In genomic region chr10:43175156-43175601, GRCm38 (mm10) we compare ENCODE assay signal across 8 mouse cellular contexts. TPM values are rescaled to one million over a fixed set of nuclear protein-coding genes. Genes with fewer than 3 reads are reported as not detected.
DNase-seq lines count a peak whose midpoint lies in the region; ATAC-seq and TF ChIP-seq lines count a peak whose summit lies in the region.

No protein-coding gene starts in this region.

- H3K4me3 ChIP-seq in gastrocnemius, adult 2 months = peak overlapping the region; percentile 88
- H3K4me3 ChIP-seq in thymus, adult 2 months (ENCODE audit: control insufficient read depth, insufficient read depth, low read length) = peak overlapping the region; percentile 35; the same call in 1 of the 2 replicates
- peak overlapping the region; percentile 75 for H3K4me3 ChIP-seq in heart, postnatal 0 days (ENCODE audit: low read depth, low read length)
- peak overlapping the region in 1 of 2 experiments; percentile 47; a peak in 2 of 4 replicates for H3K4me3 ChIP-seq in liver, embryonic 14.5 days (ENCODE audit: insufficient read depth in 1 of 2, low read depth in 2 of 2, low read length in 2 of 2)
- H3K4me3 ChIP-seq in stomach, embryonic 16.5 days (replicated peaks; ENCODE audit: low read length) = peak overlapping the region; percentile 73

- intact Hi-C loops in gastrocnemius, adult 2 months (cut with DNase I) = loop anchor here (5.0 kb wide), 1 partner anchor 42 kb away; no protein-coding TSS in a partner anchor
- intact Hi-C loops in gastrocnemius, postnatal 36 days (cut with DNase I) = loop anchor here (5.0 kb wide), 1 partner anchor 37 kb away; no protein-coding TSS in a partner anchor

- H3K4me2 ChIP-seq in heart, postnatal 0 days (ENCODE audit: low read depth, low read length) = peak overlapping the region; percentile 98
- peak overlapping the region; percentile 61; the same call in 1 of the 2 replicates for H3K4me2 ChIP-seq in liver, embryonic 14.5 days (ENCODE audit: low read depth)
- H3K4me2 ChIP-seq in stomach, embryonic 16.5 days (ENCODE audit: low read depth, low read length) = peak overlapping the region; percentile 89

- H3K36me3 ChIP-seq in thymus, adult 2 months (ENCODE audit: control insufficient read depth, insufficient read depth, low read length) = no peaks in the 10 kb centered on the region
- no peaks in the 10 kb centered on the region for H3K36me3 ChIP-seq in heart, postnatal 0 days (replicated peaks; ENCODE audit: control insufficient read depth, insufficient read depth, low read length)
- no peaks in the 10 kb centered on the region for H3K36me3 ChIP-seq in liver, embryonic 14.5 days (replicated peaks; ENCODE audit: control insufficient read depth, insufficient read depth, low read depth)
- H3K36me3 ChIP-seq in stomach, embryonic 16.5 days (ENCODE audit: control insufficient read depth, insufficient read depth, low read length) = no peaks in the 10 kb centered on the region

- no peaks in the 10 kb centered on the region for H3K9me3 ChIP-seq in heart, postnatal 0 days (replicated peaks; ENCODE audit: control insufficient read depth, low read length)
- no peaks in the 10 kb centered on the region for H3K9me3 ChIP-seq in liver, embryonic 14.5 days (ENCODE audit: control insufficient read depth, low read length)
- no peaks in the 10 kb centered on the region for H3K9me3 ChIP-seq in stomach, embryonic 16.5 days (replicated peaks; ENCODE audit: control insufficient read depth, low read length)

- WGBS in thymus, adult 2 months = 4% methylated on average over 18 of the region's 18 CpGs
- WGBS in heart, postnatal 0 days = 7% methylated on average over 18 of the region's 18 CpGs
- WGBS in liver, embryonic 14.5 days (ENCODE audit: insufficient replicate concordance) = 2% methylated on average over 18 of the region's 18 CpGs
- 2% methylated on average over 18 of the region's 18 CpGs for WGBS in stomach, embryonic 16.5 days

- no peak for TF ChIP-seq CTCF in gastrocnemius, adult 2 months (IDR thresholded peaks at IDR 0.05)
- TF ChIP-seq CTCF in thymus, adult 2 months (IDR thresholded peaks at IDR 0.05; ENCODE audit: borderline replicate concordance, control insufficient read depth, extremely low read depth, insufficient read depth, low read length, poor library complexity) = no peak
- TF ChIP-seq CTCF in heart, postnatal 0 days (IDR thresholded peaks at IDR 0.05; ENCODE audit: low read depth) = no peak
- TF ChIP-seq CTCF in liver, embryonic 14.5 days (IDR thresholded peaks at IDR 0.05; ENCODE audit: low read depth) = no peak

- TF ChIP-seq POLR2A in thymus, adult 2 months (IDR thresholded peaks at IDR 0.05; ENCODE audit: control insufficient read depth, extremely low read depth, insufficient read depth, low read length, poor library complexity) = no peak

- peak; percentile 48 for DNase-seq in gastrocnemius, adult 2 months
- no peak for DNase-seq in gastrocnemius, postnatal 36 days
- no peak for DNase-seq in thymus, adult 2 months
- DNase-seq in thymus, postnatal 0 days (ENCODE audit: low spot score) = no peak
- DNase-seq in heart, postnatal 0 days (ENCODE audit: low spot score) = no peak
- DNase-seq in liver, embryonic 14.5 days (ENCODE audit: low read depth in 3 of 3, low spot score in 3 of 3) = no peak
- no peak for DNase-seq in gastrocnemius, postnatal 25 days

- no peak for TF ChIP-seq EP300 in heart, postnatal 0 days (IDR thresholded peaks at IDR 0.05; ENCODE audit: low read depth)
- no peak for TF ChIP-seq EP300 in liver, embryonic 14.5 days (IDR thresholded peaks at IDR 0.05; ENCODE audit: low read depth)

- peaks cover 4% of the 10 kb centered on the region for H3K4me1 ChIP-seq in thymus, adult 2 months (replicated peaks; ENCODE audit: control insufficient read depth, insufficient read depth, low read length)
- H3K4me1 ChIP-seq in heart, postnatal 0 days (ENCODE audit: control insufficient read depth, insufficient read depth) = no peaks in the 10 kb centered on the region
- H3K4me1 ChIP-seq in liver, embryonic 14.5 days (replicated peaks; ENCODE audit: control insufficient read depth in 2 of 2, insufficient read depth in 2 of 2, low read length in 1 of 2) = no peaks in the 10 kb centered on the region
- H3K4me1 ChIP-seq in stomach, embryonic 16.5 days (ENCODE audit: control insufficient read depth, insufficient read depth, low read length) = peaks cover 12% of the 10 kb centered on the region; the same call in 1 of the 2 replicates

- ATAC-seq in heart, postnatal 0 days (ENCODE audit: insufficient read depth, low read depth) = 0 out of 2 replicates have a peak, but pooled peaks have one; percentile 3
- ATAC-seq in liver, embryonic 14.5 days (ENCODE audit: insufficient read depth) = no peak
- no peak for ATAC-seq in stomach, embryonic 16.5 days (ENCODE audit: insufficient read depth, low FRiP score)

- H3K9ac ChIP-seq in heart, postnatal 0 days (replicated peaks; ENCODE audit: low read depth, low read length) = peak overlapping the region; percentile 59
- no peak overlapping the region for H3K9ac ChIP-seq in liver, embryonic 14.5 days (replicated peaks)
- peak overlapping the region; percentile 78 for H3K9ac ChIP-seq in stomach, embryonic 16.5 days (ENCODE audit: low read length)

- peak overlapping the region; percentile 90 for H3K27ac ChIP-seq in gastrocnemius, adult 2 months
- no peak overlapping the region for H3K27ac ChIP-seq in thymus, adult 2 months (ENCODE audit: control insufficient read depth, insufficient read depth, low read length)
- peak overlapping the region; percentile 73; the same call in 1 of the 2 replicates for H3K27ac ChIP-seq in heart, postnatal 0 days (ENCODE audit: low read depth)
- H3K27ac ChIP-seq in liver, embryonic 14.5 days = no peak overlapping the region
- no peak overlapping the region for H3K27ac ChIP-seq in stomach, embryonic 16.5 days (ENCODE audit: low read length)

- H3K27me3 ChIP-seq in thymus, adult 2 months (ENCODE audit: control insufficient read depth, insufficient read depth, low read length) = peaks cover 28% of the 10 kb centered on the region
- 0 out of 2 replicates have a peak, but pooled peaks cover 4% of the 10 kb centered on the region for H3K27me3 ChIP-seq in heart, postnatal 0 days (ENCODE audit: control insufficient read depth, insufficient read depth, low read length)
- peaks cover 73% of the 10 kb centered on the region for H3K27me3 ChIP-seq in liver, embryonic 14.5 days (ENCODE audit: control insufficient read depth, insufficient read depth, low read length)
- peaks cover 32% of the 10 kb centered on the region for H3K27me3 ChIP-seq in stomach, embryonic 16.5 days (ENCODE audit: control insufficient read depth, insufficient read depth, low read length)

RNA-seq across cellular contexts. Expression of gene 9030612E09Rik, which starts 0.7 kb away (rescaled TPM):
- 1 to 10 TPM; 1.7 to 2.6 TPM for total RNA-seq in gastrocnemius, adult 2 months (2021)
- total RNA-seq in gastrocnemius, postnatal 36 days (2021) = 1 to 10 TPM; 1.9 to 2.6 TPM
- polyA plus RNA-seq in thymus, adult 2 months (2012; rRNA removed) = 0.20 and 0.31 TPM in 2 replicates
- polyA plus RNA-seq in thymus, postnatal 0 days (2015; fragmentation: Nextera tagmentation; extraction: Ambion mirVana) = 0.12 and 0.15 TPM in 2 replicates
- total RNA-seq in heart, postnatal 0 days (2014; rRNA removed; ENCODE audit: low replicate concordance) = 0.11 and 0.43 TPM in 2 replicates
- 1.1 and 1.2 TPM in 2 replicates for polyA plus RNA-seq in heart, postnatal 0 days (2015; fragmentation: Nextera tagmentation; extraction: Ambion mirVana)
- not detected in 2 replicates for polyA plus RNA-seq in liver, embryonic 14.5 days (2012; rRNA removed)
- not detected in 2 replicates for polyA plus RNA-seq in liver, embryonic 14.5 days (2014; fragmentation: Nextera tagmentation; extraction: Ambion mirVana)
- polyA plus RNA-seq in stomach, embryonic 16.5 days (2015; fragmentation: Nextera tagmentation; extraction: Ambion mirVana) = 0.44 and 0.50 TPM in 2 replicates
- 1 to 10 TPM; 1.9 to 2.6 TPM for total RNA-seq in gastrocnemius, postnatal 25 days (2021)

RNA-seq across cellular contexts. Expression of gene Sobp, which starts 0.8 kb away (rescaled TPM):
- 10 to 100 TPM; 29.2 to 34.5 TPM for total RNA-seq in gastrocnemius, adult 2 months (2021)
- total RNA-seq in gastrocnemius, postnatal 36 days (2021) = 10 to 100 TPM; 19.6 to 26.1 TPM
- polyA plus RNA-seq in thymus, adult 2 months (2012; rRNA removed) = 0.40 and 0.45 TPM in 2 replicates
- polyA plus RNA-seq in thymus, postnatal 0 days (2015; fragmentation: Nextera tagmentation; extraction: Ambion mirVana) = 0.17 and 0.22 TPM in 2 replicates
- total RNA-seq in heart, postnatal 0 days (2014; rRNA removed; ENCODE audit: low replicate concordance) = 2.6 and 3.9 TPM in 2 replicates
- 2.5 and 3.0 TPM in 2 replicates for polyA plus RNA-seq in heart, postnatal 0 days (2015; fragmentation: Nextera tagmentation; extraction: Ambion mirVana)
- 0.01 TPM in 2 replicates for polyA plus RNA-seq in liver, embryonic 14.5 days (2012; rRNA removed)
- not detected in 2 replicates for polyA plus RNA-seq in liver, embryonic 14.5 days (2014; fragmentation: Nextera tagmentation; extraction: Ambion mirVana)
- 0.67 and 1.0 TPM in 2 replicates for polyA plus RNA-seq in stomach, embryonic 16.5 days (2015; fragmentation: Nextera tagmentation; extraction: Ambion mirVana)
- total RNA-seq in gastrocnemius, postnatal 25 days (2021) = 10 to 100 TPM; 22.7 to 24.3 TPM

RNA-seq across cellular contexts. Expression of gene Pdss2, which starts 46.1 kb away (rescaled TPM):
- total RNA-seq in gastrocnemius, adult 2 months (2021) = 10 to 100 TPM; 16.8 to 25.0 TPM
- total RNA-seq in gastrocnemius, postnatal 36 days (2021) = 10 to 100 TPM; 20.1 to 20.6 TPM
- polyA plus RNA-seq in thymus, adult 2 months (2012; rRNA removed) = 10.5 and 11.5 TPM in 2 replicates
- polyA plus RNA-seq in thymus, postnatal 0 days (2015; fragmentation: Nextera tagmentation; extraction: Ambion mirVana) = 9.2 and 10.1 TPM in 2 replicates
- total RNA-seq in heart, postnatal 0 days (2014; rRNA removed; ENCODE audit: low replicate concordance) = 15.0 and 28.9 TPM in 2 replicates
- polyA plus RNA-seq in heart, postnatal 0 days (2015; fragmentation: Nextera tagmentation; extraction: Ambion mirVana) = 14.1 and 14.7 TPM in 2 replicates
- 3.4 and 4.4 TPM in 2 replicates for polyA plus RNA-seq in liver, embryonic 14.5 days (2012; rRNA removed)
- 4.7 and 4.9 TPM in 2 replicates for polyA plus RNA-seq in liver, embryonic 14.5 days (2014; fragmentation: Nextera tagmentation; extraction: Ambion mirVana)
- polyA plus RNA-seq in stomach, embryonic 16.5 days (2015; fragmentation: Nextera tagmentation; extraction: Ambion mirVana) = 11.9 and 12.5 TPM in 2 replicates
- 10 to 100 TPM; 17.8 to 20.1 TPM for total RNA-seq in gastrocnemius, postnatal 25 days (2021)

Comparison
In these comparisons a context has a peak if more than half of its experiments do, and no peak if none do; other contexts are left out.
1. H3K27ac ChIP-seq: peak in gastrocnemius, adult 2 months (single experiment) and heart, postnatal 0 days (single experiment); none in thymus, adult 2 months (single experiment), liver, embryonic 14.5 days (single experiment) and stomach, embryonic 16.5 days (single experiment).
2. Peak in every context shown above with its lines, with median percentiles within 50 percentile points of each other: H3K4me2 ChIP-seq.